Mouse (Mus musculus): Measurements from ENCODE around the gene Olfr986.
A peak's percentile ranks its signal among the peaks of the same experiment; 100 is the strongest.
"Not testable (repeated sequence)": the region's sequence is repeated elsewhere in the genome, so short reads cannot be mapped to it uniquely, and the experiment has no call there.

Olfr986 gene

DNA sequence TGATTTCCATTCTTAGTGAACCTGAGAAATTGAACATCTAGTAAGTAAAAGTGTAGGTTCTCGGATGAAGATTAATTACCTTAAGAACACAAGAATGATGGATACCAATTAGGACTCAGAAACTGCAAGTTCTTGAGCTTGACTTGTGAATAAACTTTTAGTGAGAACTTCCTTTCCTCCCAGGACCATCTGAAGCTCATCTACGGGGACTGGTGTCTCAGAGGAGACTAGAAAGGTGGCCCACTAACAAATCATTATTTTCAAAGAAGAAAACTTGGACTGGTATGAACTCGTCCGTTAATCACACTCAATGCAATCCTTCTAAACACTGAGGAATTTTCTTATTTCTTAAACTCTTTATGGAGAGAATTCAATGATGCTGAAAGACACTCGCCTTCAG, at the start of gene Olfr986:
Olfr986 (plus strand) TSS at position 301 of the 400 bp plus-strand sequence.
- DNase-seq, result no peak

DNA sequence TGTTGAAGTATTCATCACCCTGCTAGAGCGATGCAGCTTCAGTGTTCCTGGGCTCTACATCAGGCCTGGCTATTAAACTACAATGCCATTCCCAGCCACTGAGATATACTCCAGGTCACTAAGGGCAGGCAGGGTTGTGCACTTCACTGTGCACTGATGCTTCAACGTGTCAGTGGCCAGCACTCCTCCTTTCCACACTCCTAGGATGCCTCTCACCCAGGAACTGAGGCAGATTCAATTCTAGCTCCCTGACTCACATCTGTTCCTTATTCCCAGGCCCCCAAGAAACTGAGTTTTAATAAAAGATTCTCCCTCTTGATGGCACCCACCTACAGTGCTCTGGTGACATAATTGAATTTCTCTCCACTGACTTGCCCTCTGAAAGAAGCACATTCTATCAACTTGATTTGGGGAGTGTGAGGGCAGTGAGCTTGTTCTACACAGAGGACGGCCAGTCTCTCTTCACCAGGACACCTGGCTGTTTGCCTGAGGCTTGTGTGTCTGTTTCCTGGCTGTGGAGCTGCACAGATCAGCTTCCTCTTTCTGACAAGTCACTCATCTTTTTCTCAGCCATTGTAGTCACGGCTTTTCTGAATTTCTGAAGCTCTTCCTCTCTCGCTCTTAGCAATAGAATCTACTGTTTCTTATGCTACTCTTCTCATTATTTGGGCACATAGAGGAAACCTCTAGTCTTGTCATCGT, 43.6 kb upstream of the Olfr986 start:
- no peak for DNase-seq

- DNase-seq, result no peak
Measured at GRCm38 (mm10) chr9:40139484-40139883, 41.2 kb upstream of the Olfr986 start.

- DNase-seq, result no peak
Measured at GRCm38 (mm10) chr9:40141544-40141943, 39.2 kb upstream of the Olfr986 start.

DNA sequence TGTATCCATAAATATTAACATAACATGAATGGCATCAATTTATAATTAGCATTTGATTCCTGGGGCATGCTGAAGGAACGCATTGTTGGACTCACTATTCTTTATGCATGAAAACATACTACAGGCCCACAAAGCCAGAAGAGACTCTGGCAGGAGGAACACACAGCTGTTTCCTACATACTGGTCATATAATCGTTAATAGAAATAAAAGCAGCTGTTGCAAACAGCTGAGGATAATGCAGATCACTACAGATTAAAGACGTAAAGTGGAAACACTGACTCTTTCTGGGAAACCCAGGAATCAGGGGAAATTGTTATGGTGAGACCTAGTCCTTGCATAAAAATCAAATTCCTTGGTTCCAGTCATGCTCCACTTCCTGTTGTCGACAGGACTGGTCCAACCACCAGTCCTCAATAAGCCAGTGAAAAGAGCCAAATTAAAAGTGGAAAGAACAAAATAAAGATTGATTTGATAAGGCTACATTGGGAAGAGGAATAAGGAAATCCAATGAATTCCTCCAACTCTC, 25.5 kb upstream of the Olfr986 start:
- no peak for DNase-seq

DNA sequence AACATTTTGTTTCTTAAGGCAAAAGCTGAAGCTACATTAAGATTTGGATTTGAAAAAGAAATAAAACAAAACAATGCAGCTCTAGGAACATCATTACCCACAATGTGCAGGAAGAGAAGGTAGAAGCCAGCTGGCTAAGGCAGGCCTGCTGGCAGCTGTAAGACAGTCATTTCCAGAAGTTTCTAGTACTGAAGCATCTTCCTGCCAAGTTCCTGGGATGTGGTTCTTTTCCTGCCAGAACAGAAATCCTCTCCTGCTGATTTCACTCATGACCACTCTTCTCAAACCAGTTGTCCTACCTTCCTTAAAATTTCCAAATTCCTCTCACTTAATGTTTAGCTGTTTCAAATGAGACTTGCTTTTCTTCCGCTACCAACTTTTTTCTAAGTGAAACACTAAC, 14.3 kb upstream of the Olfr986 start:
- no peak for DNase-seq

DNA sequence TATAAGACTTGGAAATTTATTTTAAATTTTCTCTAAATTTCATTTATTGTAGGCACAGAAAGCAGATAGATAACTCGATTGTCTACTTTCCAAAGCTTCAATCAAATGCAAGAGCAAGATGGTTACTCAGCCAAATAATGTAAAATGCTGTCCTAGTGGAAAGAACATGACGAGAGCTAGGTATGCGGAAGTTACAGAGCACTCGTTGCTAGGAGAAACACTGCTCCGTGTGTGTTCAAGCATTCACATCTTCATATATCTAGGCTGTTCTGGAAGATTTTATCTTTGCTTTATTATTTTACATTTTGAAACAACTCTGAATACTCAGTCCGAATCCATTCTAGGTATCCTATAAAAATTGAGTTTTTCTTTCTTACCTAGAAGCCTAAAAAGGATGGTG, 3.7 kb upstream of the Olfr986 start:
- DNase-seq, result no peak

GRCm38 (mm10) chr9:40185166-40185565, 4.4 kb downstream of the Olfr986 start:
- DNase-seq, result not testable (repeated sequence)

DNA sequence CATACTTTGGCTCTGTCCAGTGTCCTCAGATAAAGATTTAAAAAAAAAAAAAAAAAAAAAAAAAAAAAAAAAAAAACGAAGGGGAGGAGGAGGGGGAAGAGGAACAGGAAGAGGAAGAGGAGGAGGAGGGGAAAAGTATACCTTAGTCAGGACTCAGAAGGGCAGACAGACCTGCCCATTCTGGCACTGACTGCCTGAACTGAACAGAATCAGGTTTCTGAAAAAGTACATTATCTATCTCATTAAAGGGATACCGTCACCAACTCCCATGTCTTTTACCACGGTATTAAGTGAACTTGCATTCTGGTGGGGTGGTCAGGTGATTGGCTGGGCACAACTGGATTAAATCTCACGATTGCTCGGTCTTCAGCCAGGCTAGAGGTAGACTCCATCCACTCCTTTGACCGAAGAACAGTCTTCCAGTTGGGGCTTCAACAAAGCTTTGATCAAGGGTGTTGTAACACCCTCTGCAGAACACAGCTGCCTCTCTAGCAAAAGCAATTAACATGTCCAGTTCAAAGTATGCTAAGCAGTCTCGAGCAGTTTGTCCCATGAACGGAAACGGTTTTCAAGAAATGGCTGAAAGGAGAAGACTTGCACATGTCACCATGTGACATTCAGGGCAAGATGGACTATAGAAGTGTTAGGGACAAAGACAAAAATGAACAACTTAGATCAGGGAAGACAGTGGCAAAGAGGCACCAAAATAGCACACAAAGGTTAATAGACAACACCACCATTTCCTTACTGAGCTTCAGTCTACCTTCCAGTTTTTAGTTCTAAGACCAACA, 10.6 kb downstream of the Olfr986 start:
- DNase-seq, result peak in 1 of 2 experiments; percentile 12

GRCm38 (mm10) chr9:40192098-40193038, 11.6 kb downstream of the Olfr986 start, which contains the start of gene Zfp202:
Gene Zfp202 (plus strand): TSS chr9:40192316.
- DNase-seq, result peak; percentile 91 to 95

DNA sequence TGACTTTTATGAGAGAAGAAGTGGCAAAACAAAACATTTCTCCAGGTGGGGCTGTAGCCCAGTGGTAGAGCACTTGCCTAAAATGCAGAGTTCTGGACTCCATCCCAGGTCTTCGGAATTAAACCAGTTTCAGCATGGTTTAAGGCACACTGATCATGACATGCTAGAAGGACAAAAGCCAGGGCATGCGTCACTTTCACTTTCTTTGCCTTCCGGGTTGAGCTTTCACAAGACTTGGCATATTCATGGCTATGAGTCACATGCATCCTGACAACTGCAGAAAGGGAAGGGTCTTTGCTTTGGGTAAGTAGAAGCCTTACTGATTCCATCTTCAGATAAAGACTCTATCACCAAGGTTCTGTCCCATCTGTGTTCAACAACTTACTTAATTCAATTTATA, 15.3 kb downstream of the Olfr986 start:
- no peak for DNase-seq

- DNase-seq, result no peak
Measured at GRCm38 (mm10) chr9:40206546-40206950, 25.8 kb downstream of the Olfr986 start.

DNA sequence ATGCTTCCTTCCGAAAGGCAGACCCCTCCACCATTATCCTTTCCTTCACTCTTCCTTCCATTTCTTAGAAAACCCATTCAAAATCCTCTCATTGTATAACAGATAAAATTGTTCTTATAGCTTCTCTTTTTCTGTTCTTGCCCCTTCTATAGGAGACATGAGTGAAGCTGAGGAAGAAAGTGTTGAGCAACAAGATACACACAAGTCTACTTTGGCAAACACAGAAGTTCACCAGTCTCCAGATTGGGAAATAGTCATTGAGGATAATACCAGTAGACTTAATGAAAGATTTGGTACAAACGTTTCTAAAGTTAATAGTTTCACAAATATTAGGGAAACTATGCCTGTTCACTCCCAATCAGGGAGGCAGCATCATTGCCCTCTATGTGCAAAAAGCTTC, 30.0 kb downstream of the Olfr986 start:
- no peak for DNase-seq

GRCm38 (mm10) chr9:40214058-40214457, 33.3 kb downstream of the Olfr986 start:
- no peak for DNase-seq

DNA sequence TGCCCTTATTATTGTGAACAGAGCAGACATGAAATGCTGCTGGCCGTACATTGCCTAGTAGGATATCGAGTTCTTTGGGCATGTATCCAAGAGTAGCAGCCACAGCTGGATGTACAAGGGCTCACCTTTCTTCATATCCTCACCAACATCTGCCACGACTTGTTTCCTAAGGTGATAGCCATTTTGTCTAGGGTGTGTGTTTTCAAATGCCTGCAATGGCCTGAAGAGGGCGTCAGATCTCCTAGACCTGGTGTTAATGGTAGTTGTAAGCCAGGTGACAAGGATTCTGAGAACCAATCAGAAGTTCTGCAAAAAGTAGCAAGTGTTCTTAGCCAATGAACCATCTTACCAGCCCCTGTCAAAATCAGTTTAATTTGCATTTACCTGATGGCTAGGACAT, 35.9 kb downstream of the Olfr986 start:
- no peak for DNase-seq

DNA sequence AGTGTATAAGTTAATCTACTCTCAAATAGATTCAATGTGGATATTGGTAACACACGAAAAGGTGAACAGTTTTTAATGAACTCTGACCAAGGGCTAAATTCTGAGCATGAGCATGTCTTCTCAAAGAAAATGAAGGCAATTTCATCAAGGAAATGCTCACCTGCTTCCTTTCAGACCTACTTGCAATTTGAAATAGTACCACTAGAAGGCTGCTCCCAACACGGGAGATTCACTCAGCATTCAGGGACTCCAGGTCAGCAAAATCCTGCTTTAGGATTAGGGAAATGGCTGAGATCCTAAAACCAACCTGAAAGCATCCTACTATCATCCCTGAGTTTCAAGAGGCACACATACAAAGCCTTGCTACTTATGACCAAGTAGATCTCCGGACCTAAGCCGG, 43.6 kb downstream of the Olfr986 start:
- no peak for DNase-seq

- DNase-seq, result peak; percentile 56 to 61
Measured at GRCm38 (mm10) chr9:40227874-40228789, 47.4 kb downstream of the Olfr986 start.

DNA sequence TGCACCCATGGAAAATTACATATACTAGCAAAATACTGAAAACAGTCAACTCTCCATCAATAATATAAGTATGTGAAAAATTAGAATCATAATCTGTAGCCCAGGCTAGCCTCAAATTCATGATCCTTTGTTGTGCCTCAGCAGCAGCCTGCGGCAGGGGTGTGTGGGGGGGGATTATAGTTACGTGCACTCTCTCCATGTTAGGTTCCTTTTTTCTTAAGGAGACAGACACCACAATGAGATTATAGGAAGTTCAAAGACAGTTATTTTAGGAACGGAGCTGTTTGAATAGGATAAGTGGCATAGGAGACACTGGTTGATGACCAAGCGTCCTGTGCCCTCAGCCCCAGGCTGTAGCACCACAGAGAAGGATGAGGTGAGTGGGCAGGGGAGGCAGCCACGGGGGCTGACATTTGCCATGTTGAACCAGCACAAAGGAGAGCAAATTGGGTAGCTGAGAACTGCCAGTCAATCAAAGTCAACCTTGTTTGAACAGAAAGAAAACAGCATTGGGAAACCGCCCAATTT, 48.1 kb downstream of the Olfr986 start:
- DNase-seq, result no peak

- DNase-seq, result no peak
Measured at GRCm38 (mm10) chr9:40229479-40229878, 48.8 kb downstream of the Olfr986 start.

GRCm38 (mm10) chr9:40231019-40231418, 50.3 kb downstream of the Olfr986 start:
- DNase-seq, result no peak

Data from kidney, postnatal 4 days (tissue).